Mouse (Mus musculus) lung, embryonic 16.5 days (tissue): Measurements from ENCODE around the gene Pip5k1c. TPM values are rescaled to one million over a fixed set of nuclear protein-coding genes. Genes with fewer than 3 reads are reported as not detected.

Experiments
- ATAC-seq: fragments of 200-750 bp; cut with Nextera tagmentation; 2 replicates; pipeline ENCODE4 v1.8.0; 2017; ENCODE audit warnings: low read depth, mild to moderate bottlenecking, moderate library complexity
- H3K27ac ChIP-seq: fragments of 300-500 bp; sonication (generic); 2 replicates; pipeline ENCODE4 v1.5.1; 2014; ENCODE audit warnings: mild to moderate bottlenecking, control low read depth, low read length
- H3K27me3 ChIP-seq: fragments of 300-500 bp; sonication (generic); 2 replicates; pipeline ENCODE4 v1.6.1; 2014; ENCODE audit warnings: low read depth, low read length, mixed read lengths; ENCODE audit not compliant: control insufficient read depth, insufficient read depth
- H3K36me3 ChIP-seq: fragments of 300-500 bp; sonication (generic); 2 replicates; pipeline ENCODE4 v1.6.1; 2014; ENCODE audit warnings: low read length; ENCODE audit not compliant: control insufficient read depth, insufficient read depth
- H3K4me1 ChIP-seq: fragments of 300-500 bp; sonication (generic); replicated peaks from 2 replicates; pipeline ENCODE4 v1.6.1; 2014; ENCODE audit warnings: low read length, mixed read lengths; ENCODE audit not compliant: control insufficient read depth, insufficient read depth
- H3K4me2 ChIP-seq: fragments of 300-500 bp; sonication (generic); 2 replicates; pipeline ENCODE4 v1.6.1; 2014; ENCODE audit warnings: low read depth, low read length, control low read depth
- H3K4me3 ChIP-seq: fragments of 300-500 bp; sonication (generic); 2 replicates; pipeline ENCODE4 v1.5.1; 2014; ENCODE audit warnings: mild to moderate bottlenecking, low read length, control low read depth
- H3K9ac ChIP-seq: fragments of 300-500 bp; sonication (generic); 2 replicates; pipeline ENCODE4 v1.6.1; 2014; ENCODE audit warnings: low read length, control low read depth
- H3K9me3 ChIP-seq: fragments of 300-500 bp; sonication (generic); 2 replicates; pipeline ENCODE4 v1.6.1; 2016; ENCODE audit warnings: low read length; ENCODE audit not compliant: control insufficient read depth
- WGBS: fragments of 180-500 bp; shearing (Covaris S2); extraction: QIAGEN DNeasy Blood & Tissue Kit; methylation state at CpG from one replicate; pipeline ENCODE4 v1.1.7; 2014; 5-methylcytosine and 5-hydroxymethylcytosine counted together
- polyA plus RNA-seq: library from polyadenylated mRNA; unstranded; fragments of >200 nt; fragmentation: Nextera tagmentation; extraction: Ambion mirVana; gene quantifications from 2 replicates; pipeline ENCODE4 v1.2.1, GENCODE M21; 2015

Pip5k1c gene
- polyA plus RNA-seq, 1 experiment from 2014 or later, result 43.1 TPM

DNA sequence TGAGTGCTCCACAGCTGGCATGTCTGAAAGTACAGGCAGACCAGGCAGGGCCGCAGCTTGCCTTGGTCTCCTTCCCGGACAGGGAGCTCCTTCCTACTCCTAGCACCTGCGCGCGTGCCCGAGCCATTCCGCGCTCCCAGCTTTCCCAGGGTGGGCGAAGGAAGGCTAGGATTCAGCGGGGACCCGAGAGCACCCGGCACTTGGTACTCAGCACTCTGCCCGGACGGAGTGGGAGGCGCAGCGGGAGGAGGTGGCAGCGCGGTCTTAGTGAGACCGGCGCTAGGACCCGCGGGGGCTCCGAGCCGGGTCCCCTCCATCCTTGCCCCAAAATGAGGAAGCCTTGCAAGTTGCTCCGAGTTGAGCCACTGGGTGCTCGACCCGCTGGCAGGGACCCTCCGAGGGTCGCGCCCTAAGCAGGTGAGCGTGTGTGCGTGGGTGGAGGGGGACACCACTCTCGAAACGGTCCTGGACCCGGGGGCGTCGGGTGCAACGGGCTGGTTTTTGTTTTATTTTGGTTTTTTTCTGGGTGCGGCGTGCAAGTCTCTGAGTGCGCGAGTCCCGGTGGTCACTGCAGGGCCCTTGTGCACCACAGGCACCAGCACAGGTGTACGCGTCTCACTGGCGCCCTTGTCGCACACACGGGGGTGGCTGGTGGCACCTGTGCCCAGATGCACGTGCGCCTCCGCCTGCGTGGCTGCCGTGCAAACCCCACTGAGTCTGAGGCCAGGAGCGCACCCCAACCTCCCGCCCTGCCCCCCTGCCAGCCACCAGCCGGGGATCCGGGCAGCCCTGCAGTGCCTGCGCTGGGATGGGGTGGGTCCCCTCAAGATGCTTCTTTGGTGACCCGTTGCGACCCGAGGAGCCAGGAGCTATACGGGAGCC, 35.4 kb upstream of the Pip5k1c start:
- no peak for ATAC-seq
- 3% methylated on average over 62 of the region's 62 CpGs for WGBS

DNA sequence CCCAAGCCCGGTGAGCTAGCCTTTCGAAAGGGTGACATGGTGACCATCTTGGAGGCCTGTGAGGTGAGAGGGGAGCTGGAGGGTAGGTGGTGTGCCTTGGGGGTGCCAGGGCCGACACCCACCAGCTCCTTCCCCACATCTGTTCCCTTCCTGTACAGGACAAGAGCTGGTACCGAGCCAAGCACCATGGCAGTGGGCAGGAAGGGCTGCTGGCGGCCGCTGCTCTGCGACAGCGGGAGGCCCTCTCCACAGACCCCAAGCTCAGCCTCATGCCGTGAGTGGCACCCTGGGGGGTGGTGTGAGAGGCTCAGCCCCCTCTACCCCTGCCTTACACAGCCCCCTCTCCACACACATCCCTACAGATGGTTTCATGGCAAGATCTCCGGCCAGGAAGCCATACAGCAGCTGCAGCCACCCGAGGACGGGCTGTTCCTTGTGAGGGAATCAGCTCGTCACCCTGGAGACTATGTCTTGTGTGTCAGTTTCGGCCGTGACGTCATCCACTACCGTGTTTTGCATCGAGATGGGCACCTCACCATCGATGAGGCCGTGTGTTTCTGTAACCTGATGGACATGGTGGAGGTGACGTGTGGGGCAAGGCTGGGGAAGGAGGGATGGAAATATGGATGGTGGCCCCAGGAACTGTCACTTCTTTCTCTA, 33.4 kb upstream of the Pip5k1c start:
- Histone ChIP-seq H3K27me3 (peaks cover 53% of the 10 kb centered on the region), H3K27ac (no peak overlapping the region), H3K9ac (no peak overlapping the region), H3K4me2 (no peak overlapping the region), H3K4me3 (no peak overlapping the region), H3K36me3 (peaks cover 4% of the 10 kb centered on the region), H3K4me1 (peaks cover 6% of the 10 kb centered on the region), H3K9me3 (peaks cover 8% of the 10 kb centered on the region)
- 33% methylated on average over 21 of the region's 21 CpGs for WGBS
- ATAC-seq, result no peak

More for the DNA sequence above, 35.4 kb upstream of the Pip5k1c start:
- peaks cover 6% of the 10 kb centered on the region for H3K4me1 ChIP-seq
- H3K27ac ChIP-seq, result no peak overlapping the region
- H3K36me3 ChIP-seq, result no peaks in the 10 kb centered on the region; the same call in 1 of the 2 replicates
- peak overlapping the region; percentile 75 for H3K4me2 ChIP-seq
- H3K9ac ChIP-seq, result peak overlapping the region; percentile 55
- peaks cover 73% of the 10 kb centered on the region for H3K27me3 ChIP-seq
- peaks cover 8% of the 10 kb centered on the region for H3K9me3 ChIP-seq
- H3K4me3 ChIP-seq, result peak overlapping the region; percentile 50

DNA sequence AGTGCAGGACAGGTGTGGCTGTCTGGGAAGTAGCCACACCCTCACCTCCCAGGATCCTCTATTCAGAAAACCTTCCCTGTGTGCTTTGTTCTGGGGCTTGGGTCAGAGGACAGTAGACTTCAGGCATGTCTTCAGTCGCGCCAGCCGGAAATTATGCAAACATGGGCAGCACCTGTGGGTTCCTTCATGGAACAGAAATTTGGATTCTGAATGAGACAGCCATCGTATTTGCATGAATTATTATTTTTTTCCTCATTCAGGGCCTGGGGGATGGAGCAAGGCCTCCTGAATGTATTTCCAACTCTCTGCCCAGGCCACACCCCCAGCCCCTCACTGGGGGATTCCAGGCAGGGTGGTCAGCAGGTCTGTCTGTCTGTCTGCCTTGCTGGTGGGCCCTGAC, 31.7 kb upstream of the Pip5k1c start:
- H3K27me3 ChIP-seq, result peaks cover 45% of the 10 kb centered on the region
- no peak overlapping the region for H3K4me3 ChIP-seq
- WGBS, result 85% methylated on average over 4 of the region's 4 CpGs
- no peak overlapping the region for H3K27ac ChIP-seq
- no peak overlapping the region for H3K9ac ChIP-seq
- no peak for ATAC-seq
- peaks cover 13% of the 10 kb centered on the region for H3K4me1 ChIP-seq
- H3K9me3 ChIP-seq, result peaks cover 8% of the 10 kb centered on the region
- H3K36me3 ChIP-seq, result peaks cover 11% of the 10 kb centered on the region
- H3K4me2 ChIP-seq, result no peak overlapping the region

DNA sequence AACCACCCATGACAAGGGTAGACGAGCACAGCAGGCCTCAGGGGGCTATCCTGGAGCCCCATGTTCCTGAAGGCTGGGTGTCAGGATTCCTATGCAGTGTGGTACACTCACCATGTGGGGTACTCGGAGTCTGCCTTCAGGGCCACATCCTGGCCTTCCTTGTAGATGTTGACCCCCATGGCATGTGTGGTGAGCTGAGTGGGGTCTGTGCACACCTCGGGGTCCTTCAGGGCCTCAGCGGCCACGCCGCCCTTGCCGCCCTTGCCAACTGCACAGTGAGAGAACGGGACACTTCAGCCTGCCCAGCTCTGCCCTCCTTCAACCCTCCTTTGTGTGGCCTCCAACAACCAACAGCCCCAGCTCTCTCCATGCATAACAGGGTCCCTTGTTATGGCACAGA, 27.2 kb upstream of the Pip5k1c start:
- Histone ChIP-seq H3K27ac (no peak overlapping the region), H3K4me1 (peaks cover 18% of the 10 kb centered on the region), H3K36me3 (peaks cover 14% of the 10 kb centered on the region), H3K9ac (peak overlapping the region; percentile 49), H3K4me2 (peak overlapping the region; percentile 52), H3K4me3 (peak overlapping the region; percentile 70), H3K27me3 (peaks cover under 1% of the 10 kb centered on the region; the same call in 1 of the 2 replicates), H3K9me3 (peaks cover 5% of the 10 kb centered on the region)
- 93% methylated on average over 8 of the region's 8 CpGs for WGBS
- ATAC-seq, result no peak

DNA sequence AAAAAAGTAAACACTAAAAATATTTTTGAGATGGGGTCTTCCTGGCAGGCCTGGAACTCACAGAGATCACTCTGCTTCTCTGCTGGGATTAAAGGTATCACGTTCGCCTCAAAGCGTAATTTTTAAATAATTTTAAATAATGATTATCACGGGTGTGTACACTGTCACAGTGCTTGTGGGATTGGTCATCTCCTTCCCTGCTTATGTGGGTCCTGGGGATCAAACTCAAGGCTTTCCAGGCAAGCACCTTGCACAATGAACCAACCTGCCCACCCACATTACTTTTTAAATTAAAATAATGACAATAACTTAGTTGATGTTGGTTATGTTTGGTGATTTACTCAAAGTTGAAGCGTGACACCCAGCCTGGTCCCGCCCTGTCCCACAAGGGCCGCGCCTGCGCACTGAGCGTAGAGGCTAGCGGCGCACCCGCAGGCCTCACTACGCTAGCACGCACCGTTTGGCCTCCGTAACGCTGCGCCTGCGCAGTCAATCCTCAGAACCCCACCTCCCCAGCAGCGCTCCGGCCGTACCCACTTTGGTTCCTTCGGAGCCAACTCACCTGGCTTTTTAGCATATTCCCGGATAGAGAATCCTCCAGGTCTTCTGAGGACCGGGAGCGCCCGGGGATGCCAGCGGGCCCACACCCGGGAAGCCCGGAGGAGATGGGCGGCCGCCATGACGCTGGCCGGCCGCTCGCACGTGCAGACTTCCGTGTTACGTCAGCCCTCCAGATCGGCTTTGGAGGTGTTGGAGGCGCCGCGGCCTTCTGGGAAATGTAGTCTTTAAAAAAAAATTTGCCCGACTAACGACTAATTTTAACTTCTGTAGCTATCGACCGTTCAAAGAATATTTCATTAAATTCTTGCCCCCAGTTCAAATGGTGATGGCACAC, 26.3 kb upstream of the Pip5k1c start, which contains the start of the genes Mrpl54 and Apba3:
Gene Mrpl54 (minus strand): TSS at position 724 of the 895 bp plus-strand sequence.
Gene Apba3 (plus strand): TSS at position 750 of the 895 bp plus-strand sequence.
- peak within 1 kb of the TSS; percentile 80 for H3K9ac ChIP-seq
- H3K4me3 ChIP-seq, result peak within 1 kb of the TSS; percentile 71
- WGBS, result under 1% methylated on average over 48 of the region's 48 CpGs
- H3K4me2 ChIP-seq, result peak within 1 kb of the TSS; percentile 52
- H3K27ac ChIP-seq, result peak within 1 kb of the TSS; percentile 80
- H3K4me1 ChIP-seq, result peaks cover 18% of the 10 kb centered on the region
- peaks cover 19% of the 10 kb centered on the region for H3K36me3 ChIP-seq
- H3K9me3 ChIP-seq, result no peaks in the 10 kb centered on the region
- no peaks in the 10 kb centered on the region for H3K27me3 ChIP-seq
- ATAC-seq, result peak; percentile 96

DNA sequence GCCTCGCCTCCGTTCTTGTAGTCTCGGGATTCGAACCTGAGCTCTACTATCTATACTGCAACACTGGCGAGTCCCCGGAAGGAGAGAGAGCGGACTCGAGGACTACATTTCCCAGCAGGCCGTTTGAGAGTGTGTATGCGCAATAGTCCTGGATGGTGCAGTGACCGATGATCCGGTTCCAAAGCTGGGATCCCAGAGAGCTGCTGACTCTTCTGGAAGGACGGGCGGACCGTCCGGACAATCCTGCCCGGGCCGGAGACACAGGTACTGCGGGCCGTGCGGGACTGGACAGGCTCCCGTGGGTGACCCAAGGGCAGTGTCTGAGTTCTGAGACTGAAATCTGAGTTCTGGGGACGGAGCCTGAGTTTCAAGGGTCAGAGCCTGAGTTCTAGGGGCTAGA, 24.7 kb upstream of the Pip5k1c start:
- H3K4me3 ChIP-seq, result peak overlapping the region; percentile 71
- H3K4me1 ChIP-seq, result peaks cover 18% of the 10 kb centered on the region
- H3K27me3 ChIP-seq, result no peaks in the 10 kb centered on the region
- peak overlapping the region; percentile 70 for H3K4me2 ChIP-seq
- peak overlapping the region; percentile 87 for H3K9ac ChIP-seq
- 2% methylated on average over 23 of the region's 23 CpGs for WGBS
- H3K36me3 ChIP-seq, result peaks cover 33% of the 10 kb centered on the region
- 0 out of 2 replicates have a peak overlapping the region, but pooled peaks have one; percentile 15 for H3K27ac ChIP-seq
- ATAC-seq, result peak; percentile 61
- H3K9me3 ChIP-seq, result no peaks in the 10 kb centered on the region

DNA sequence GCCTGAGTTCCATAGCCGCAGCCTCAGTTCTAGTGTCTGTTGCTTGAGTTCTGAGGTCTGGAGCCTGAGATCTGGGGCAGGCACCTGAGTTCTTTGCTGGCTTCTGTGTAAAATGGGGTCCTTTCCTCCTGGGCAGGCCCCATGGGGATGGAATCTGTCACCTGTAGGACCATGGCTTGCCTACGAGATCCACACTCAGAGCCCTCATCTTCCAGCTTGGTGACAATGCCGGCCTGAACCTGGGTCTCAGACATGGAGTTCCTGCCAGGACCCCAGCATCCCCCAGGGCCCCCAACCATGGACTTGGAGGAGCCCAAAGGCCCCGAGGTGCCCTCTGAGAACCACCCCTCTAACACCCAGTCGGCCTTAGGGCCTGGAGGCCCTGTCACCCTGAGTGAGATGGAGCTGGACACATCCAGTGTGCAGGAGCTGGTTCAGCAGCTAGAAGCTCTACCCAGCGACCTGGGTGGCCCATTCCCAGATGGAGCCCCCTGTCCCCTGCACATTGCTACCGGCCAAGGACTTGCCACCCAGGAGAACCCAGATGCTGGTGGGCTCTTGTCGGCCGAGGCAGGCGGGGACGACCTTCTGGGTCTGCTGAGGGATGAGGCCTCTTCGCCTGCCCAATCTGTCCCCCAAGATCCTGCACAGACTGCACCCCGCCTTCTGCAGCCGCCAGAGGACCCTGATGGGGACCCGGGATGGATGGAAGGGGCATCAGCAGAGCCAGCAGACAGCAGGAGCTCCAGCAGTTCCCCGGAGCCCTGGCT, 23.9 kb upstream of the Pip5k1c start:
- no peak overlapping the region for H3K27ac ChIP-seq
- H3K4me2 ChIP-seq, result peak overlapping the region; percentile 70
- no peak for ATAC-seq
- H3K27me3 ChIP-seq, result no peaks in the 10 kb centered on the region
- H3K9me3 ChIP-seq, result no peaks in the 10 kb centered on the region
- H3K4me1 ChIP-seq, result peaks cover 18% of the 10 kb centered on the region
- peak overlapping the region; percentile 71 for H3K4me3 ChIP-seq
- peaks cover 38% of the 10 kb centered on the region for H3K36me3 ChIP-seq
- WGBS, result 70% methylated on average over 16 of the region's 16 CpGs
- H3K9ac ChIP-seq, result peak overlapping the region; percentile 87

DNA sequence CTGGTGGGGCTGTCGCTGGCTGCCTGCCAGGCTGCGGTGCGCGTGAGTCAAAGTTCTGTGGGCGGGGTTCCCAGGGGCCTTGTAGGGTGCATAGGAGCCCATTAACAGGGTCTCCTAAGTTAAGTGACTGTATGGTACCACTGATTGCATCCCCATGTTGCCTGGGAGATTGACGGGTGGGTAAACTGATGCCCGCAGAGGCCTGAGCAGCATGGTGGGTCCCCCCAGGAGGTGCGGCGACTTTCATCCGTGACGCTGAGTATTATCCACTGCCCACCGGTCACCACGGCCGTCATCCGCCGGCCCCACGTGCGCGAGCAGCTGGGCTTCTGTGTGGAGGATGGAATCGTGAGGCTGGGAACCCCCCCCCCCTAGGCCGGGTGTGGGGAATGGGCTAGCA, 20.4 kb upstream of the Pip5k1c start:
- H3K27ac ChIP-seq, result no peak overlapping the region
- no peaks in the 10 kb centered on the region for H3K9me3 ChIP-seq
- ATAC-seq, result no peak
- no peaks in the 10 kb centered on the region for H3K27me3 ChIP-seq
- H3K36me3 ChIP-seq, result peaks cover 39% of the 10 kb centered on the region
- H3K4me3 ChIP-seq, result no peak overlapping the region
- WGBS, result 92% methylated on average over 21 of the region's 21 CpGs
- H3K9ac ChIP-seq, result no peak overlapping the region
- no peak overlapping the region for H3K4me2 ChIP-seq
- H3K4me1 ChIP-seq, result peaks cover 11% of the 10 kb centered on the region
